Mouse (Mus musculus): ENCODE measurements around the gene Tmem135.

- TF ChIP-seq CTCF (IDR thresholded peaks at IDR 0.05), result no peak
- no peak for TF ChIP-seq EP300 (IDR thresholded peaks at IDR 0.05)
Observed at GRCm38 (mm10) chr7:89363975-89364374, 40.0 kb downstream of the Tmem135 start.
